Mouse (Mus musculus): ENCODE results near the gene Trim50.
A peak's percentile ranks its signal among the peaks of the same experiment; 100 is the strongest.
"Not testable (repeated sequence)": the region's sequence is repeated elsewhere in the genome, so short reads cannot be mapped to it uniquely, and the experiment has no call there.

Trim50 gene

GRCm38 (mm10) chr5:135352995-135353394, at the start of gene Trim50:
Gene Trim50 (plus strand): TSS chr5:135353295.
- no peak for DNase-seq

- no peak for DNase-seq
These were observed 46.7 kb upstream of the Trim50 start for GRCm38 (mm10) chr5:135306321-135306965.

GRCm38 (mm10) chr5:135316177-135316576, 36.9 kb upstream of the Trim50 start:
- no peak for DNase-seq

GRCm38 (mm10) chr5:135319856-135320255, 33.2 kb upstream of the Trim50 start:
- DNase-seq = no peak

GRCm38 (mm10) chr5:135322197-135322596, 30.9 kb upstream of the Trim50 start:
- DNase-seq = no peak

GRCm38 (mm10) chr5:135326121-135326659, 26.9 kb upstream of the Trim50 start:
- DNase-seq = no peak

GRCm38 (mm10) chr5:135329471-135329870, 23.6 kb upstream of the Trim50 start:
- DNase-seq = no peak

GRCm38 (mm10) chr5:135330201-135330600, 22.9 kb upstream of the Trim50 start:
- DNase-seq = no peak

GRCm38 (mm10) chr5:135331161-135331560, 21.9 kb upstream of the Trim50 start:
- no peak for DNase-seq

- DNase-seq = no peak
These were observed 15.5 kb upstream of the Trim50 start for GRCm38 (mm10) chr5:135337575-135337974.

- DNase-seq = no peak
These were observed 7.1 kb upstream of the Trim50 start for GRCm38 (mm10) chr5:135345989-135346388.

- no peak for DNase-seq
These were observed 6.7 kb upstream of the Trim50 start for GRCm38 (mm10) chr5:135346430-135346829.

- DNase-seq = no peak
These were observed 5.5 kb upstream of the Trim50 start for GRCm38 (mm10) chr5:135347511-135348011.

- DNase-seq = no peak
These were observed 3.2 kb upstream of the Trim50 start, which contains the start of gene Fkbp6 for GRCm38 (mm10) chr5:135349862-135350261. Gene Fkbp6 (minus strand): TSS chr5:135350044.

- no peak for DNase-seq
These were observed 1.5 kb upstream of the Trim50 start for GRCm38 (mm10) chr5:135351606-135352005.

- DNase-seq = no peak
These were observed 469 bp downstream of the Trim50 start for GRCm38 (mm10) chr5:135353564-135353963.

- no peak for DNase-seq
These were observed 3.0 kb downstream of the Trim50 start for GRCm38 (mm10) chr5:135356090-135356489.

- DNase-seq = peak in 1 of 2 experiments; percentile 33
These were observed 4.5 kb downstream of the Trim50 start for GRCm38 (mm10) chr5:135357556-135357955.

GRCm38 (mm10) chr5:135359772-135360171, 6.7 kb downstream of the Trim50 start:
- no peak for DNase-seq

GRCm38 (mm10) chr5:135362572-135362971, 9.5 kb downstream of the Trim50 start:
- no peak for DNase-seq

GRCm38 (mm10) chr5:135363540-135363939, 10.4 kb downstream of the Trim50 start:
- no peak for DNase-seq

- no peak for DNase-seq
These were observed 14.7 kb downstream of the Trim50 start for GRCm38 (mm10) chr5:135367841-135368240.

- DNase-seq = no peak
These were observed 15.2 kb downstream of the Trim50 start for GRCm38 (mm10) chr5:135368312-135368711.

- DNase-seq = not testable (repeated sequence)
These were observed 16.1 kb downstream of the Trim50 start for GRCm38 (mm10) chr5:135369196-135369595.
